Mouse (Mus musculus): ENCODE measurements around the gene Galntl6. TPM values are rescaled to one million over a fixed set of nuclear protein-coding genes. Genes with fewer than 3 reads are reported as not detected.

Gene Galntl6
- total and polyA plus RNA-seq, 3 experiments: not detected

GRCm38 (mm10) chr8:57758857-57759256 is 1153.6 kb downstream of the Galntl6 start:
- Histone ChIP-seq H3K9ac (ENCODE audit: insufficient read depth, low read depth) (no peak overlapping the region), H3K79me2 (replicated peaks; ENCODE audit: control insufficient read depth, extremely low read depth, insufficient read depth, poor library complexity, severe bottlenecking) (no peaks in the 10 kb centered on the region), H3K4me2 (ENCODE audit: insufficient read depth, low read depth, poor library complexity, severe bottlenecking) (no peak overlapping the region), H3K27ac (ENCODE audit: insufficient read depth, low read depth) (no peak overlapping the region), H3K4me3 (replicated peaks in 1 of 3; ENCODE audit: low read depth in 2 of 3, low read length in 2 of 3, poor library complexity in 1 of 3) (no peak overlapping the region), H3K27me3 (replicated peaks) (no peaks in the 10 kb centered on the region), H3K36me3 (replicated peaks in 1 of 2; ENCODE audit: control insufficient read depth in 1 of 2, insufficient read depth in 1 of 2, low read length in 1 of 2) (no peaks in the 10 kb centered on the region), H3K4me1 (ENCODE audit: control insufficient read depth in 1 of 2, insufficient read depth in 2 of 2) (no peaks in the 10 kb centered on the region), H3K9me3 (replicated peaks; ENCODE audit: low read length) (no peaks in the 10 kb centered on the region)
- no peak for DNase-seq (ENCODE audit: extremely low read depth)
- dilution Hi-C loops (cut with MboI; ENCODE audit: extremely low pct_ligation_motif_present, extremely low pct_unique_long_range_greater_than_20kb, low sequenced_read_pairs) (no loop called here), in situ Hi-C loops (cut with MboI; ENCODE audit: low pct_ligation_motif_present, low pct_unique_long_range_greater_than_20kb, low sequenced_read_pairs) (no loop called here)
- no peak for TF ChIP-seq RCOR1 (conservative IDR thresholded peaks at IDR 0.05; ENCODE audit: low read depth, low read length)
- TF ChIP-seq NELFE (IDR thresholded peaks at IDR 0.05; ENCODE audit: low read depth, low read length): no peak
- TF ChIP-seq CHD1 (IDR thresholded peaks at IDR 0.05; ENCODE audit: low read depth, low read length): no peak
- TF ChIP-seq MYC (IDR thresholded peaks at IDR 0.05; ENCODE audit: low read depth, low read length): no peak
- no peak for TF ChIP-seq POLR2AphosphoS2 (IDR thresholded peaks at IDR 0.05; ENCODE audit: low read depth, low read length)
- TF ChIP-seq IRF4 (IDR thresholded peaks at IDR 0.05; ENCODE audit: low read depth, low read length): no peak
- no peak for TF ChIP-seq CTCF (conservative IDR thresholded peaks at IDR 0.05 in 1 of 2, IDR thresholded peaks at IDR 0.05 in 1 of 2; ENCODE audit: low read depth in 2 of 2, low read length in 2 of 2)
- TF ChIP-seq HCFC1 (IDR thresholded peaks at IDR 0.05; ENCODE audit: low read depth, low read length): no peak
- TF ChIP-seq UBTF (IDR thresholded peaks at IDR 0.05; ENCODE audit: low read depth, low read length): no peak
- TF ChIP-seq NRF1 (IDR thresholded peaks at IDR 0.05; ENCODE audit: low read depth, low read length): no peak
- no peak for TF ChIP-seq KAT2A (IDR thresholded peaks at IDR 0.05; ENCODE audit: insufficient replicate concordance, low read length)
- no peak for TF ChIP-seq MXI1 (IDR thresholded peaks at IDR 0.05; ENCODE audit: low read depth, low read length)
- no peak for TF ChIP-seq TBP (conservative IDR thresholded peaks at IDR 0.05; ENCODE audit: low read depth, low read length)
- TF ChIP-seq CHD2 (IDR thresholded peaks at IDR 0.05; ENCODE audit: low read length): no peak
- TF ChIP-seq ZC3H11A (IDR thresholded peaks at IDR 0.05; ENCODE audit: low read depth, low read length): no peak
- no peak for TF ChIP-seq USF2 (conservative IDR thresholded peaks at IDR 0.05; ENCODE audit: low read depth, low read length)
- TF ChIP-seq PAX5 (IDR thresholded peaks at IDR 0.05; ENCODE audit: low read length): no peak
- TF ChIP-seq MEF2A (IDR thresholded peaks at IDR 0.05; ENCODE audit: borderline replicate concordance, low read depth, low read length): no peak
- no peak for TF ChIP-seq ETS1 (conservative IDR thresholded peaks at IDR 0.05; ENCODE audit: low read depth, low read length)
- no peak for TF ChIP-seq POLR2A (IDR thresholded peaks at IDR 0.05; ENCODE audit: low read depth, low read length)

DNA sequence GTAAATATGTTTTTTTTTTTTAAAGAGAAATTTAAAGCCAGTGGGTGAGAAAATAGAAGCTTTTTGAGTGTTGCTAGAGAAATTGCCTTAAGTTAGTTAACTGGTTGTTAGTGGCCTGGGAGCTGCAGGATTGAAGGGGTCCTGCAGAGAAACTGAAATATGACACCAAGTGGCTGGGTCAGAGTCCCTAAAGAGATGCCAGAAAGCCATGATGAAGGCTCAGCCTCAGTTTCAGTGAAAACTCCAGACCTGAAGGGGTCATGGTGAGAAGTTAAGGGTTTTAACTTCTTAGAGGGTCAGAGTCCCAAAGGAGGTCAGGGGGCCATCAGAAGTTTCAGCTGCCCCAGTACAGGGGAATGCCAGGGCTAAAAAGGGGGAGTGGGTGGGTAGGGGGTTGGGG is 1155.0 kb downstream of the Galntl6 start:
- Histone ChIP-seq H3K79me2 (replicated peaks; ENCODE audit: control insufficient read depth, extremely low read depth, insufficient read depth, poor library complexity, severe bottlenecking) (no peaks in the 10 kb centered on the region), H3K36me3 (replicated peaks in 1 of 2; ENCODE audit: control insufficient read depth in 1 of 2, insufficient read depth in 1 of 2, low read length in 1 of 2) (no peaks in the 10 kb centered on the region), H3K27me3 (replicated peaks) (no peaks in the 10 kb centered on the region), H3K4me1 (ENCODE audit: control insufficient read depth in 1 of 2, insufficient read depth in 2 of 2) (no peaks in the 10 kb centered on the region), H3K4me2 (ENCODE audit: insufficient read depth, low read depth, poor library complexity, severe bottlenecking) (no peak overlapping the region), H3K27ac (ENCODE audit: insufficient read depth, low read depth) (no peak overlapping the region), H3K4me3 (replicated peaks in 1 of 3; ENCODE audit: low read depth in 2 of 3, low read length in 2 of 3, poor library complexity in 1 of 3) (no peak overlapping the region), H3K9me3 (replicated peaks; ENCODE audit: low read length) (no peaks in the 10 kb centered on the region), H3K9ac (ENCODE audit: insufficient read depth, low read depth) (no peak overlapping the region)
- dilution Hi-C loops (cut with MboI; ENCODE audit: extremely low pct_ligation_motif_present, extremely low pct_unique_long_range_greater_than_20kb, low sequenced_read_pairs) (no loop called here), in situ Hi-C loops (cut with MboI; ENCODE audit: low pct_ligation_motif_present, low pct_unique_long_range_greater_than_20kb, low sequenced_read_pairs) (no loop called here)
- no peak for TF ChIP-seq EP300 (IDR thresholded peaks at IDR 0.05; ENCODE audit: low read length)
- no peak for TF ChIP-seq PAX5 (IDR thresholded peaks at IDR 0.05; ENCODE audit: low read length)
- no peak for TF ChIP-seq CHD2 (IDR thresholded peaks at IDR 0.05; ENCODE audit: low read length)
- TF ChIP-seq TBP (conservative IDR thresholded peaks at IDR 0.05; ENCODE audit: low read depth, low read length): no peak
- TF ChIP-seq MXI1 (IDR thresholded peaks at IDR 0.05; ENCODE audit: low read depth, low read length): no peak
- TF ChIP-seq JUND (conservative IDR thresholded peaks at IDR 0.05; ENCODE audit: low read depth, low read length): no peak
- no peak for TF ChIP-seq NRF1 (IDR thresholded peaks at IDR 0.05; ENCODE audit: low read depth, low read length)
- no peak for TF ChIP-seq ZC3H11A (IDR thresholded peaks at IDR 0.05; ENCODE audit: low read depth, low read length)
- no peak for TF ChIP-seq E2F4 (IDR thresholded peaks at IDR 0.05; ENCODE audit: insufficient replicate concordance, low read depth, low read length)
- no peak for TF ChIP-seq MEF2A (IDR thresholded peaks at IDR 0.05; ENCODE audit: borderline replicate concordance, low read depth, low read length)
- no peak for TF ChIP-seq MYC (IDR thresholded peaks at IDR 0.05; ENCODE audit: low read depth, low read length)
- no peak for DNase-seq (ENCODE audit: extremely low read depth)

Data from CH12.LX (cell line).